Mouse (Mus musculus) layer of hippocampus, adult 9-10 months (tissue): ENCODE results near the gene Gm44579.

Experiments used
- DNase-seq: peaks from one replicate; pipeline ENCODE4 v3.0.0; 2022; ENCODE audit warnings: low spot score

Gm44579 gene

DNA sequence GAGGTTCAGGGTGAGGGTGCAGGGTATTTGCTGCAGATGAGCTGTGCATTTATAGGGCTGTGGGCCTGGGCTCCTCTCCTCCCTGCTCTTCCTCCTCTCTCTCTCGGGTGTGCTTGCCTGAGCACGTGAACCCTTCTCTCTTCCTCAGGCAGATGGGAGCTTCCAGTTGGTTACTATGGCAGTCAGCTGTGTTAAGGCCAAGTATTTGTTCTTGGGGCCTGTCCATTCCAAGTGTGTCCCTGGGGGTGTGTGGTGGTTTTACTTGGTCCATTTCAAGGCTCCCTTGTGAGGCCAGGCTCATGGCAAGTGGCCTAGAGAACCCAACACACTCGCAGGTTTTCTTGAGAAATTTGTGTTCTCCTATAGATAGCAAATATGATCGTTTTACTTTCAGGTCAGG lies at the start of gene Gm44579, which contains the start of gene Olfr287:
Gm44579 (minus strand) TSS at position 101 of the 400 bp plus-strand sequence.
Olfr287 (minus strand) TSS at position 180 of the 400 bp plus-strand sequence.
- no peak for DNase-seq

DNA sequence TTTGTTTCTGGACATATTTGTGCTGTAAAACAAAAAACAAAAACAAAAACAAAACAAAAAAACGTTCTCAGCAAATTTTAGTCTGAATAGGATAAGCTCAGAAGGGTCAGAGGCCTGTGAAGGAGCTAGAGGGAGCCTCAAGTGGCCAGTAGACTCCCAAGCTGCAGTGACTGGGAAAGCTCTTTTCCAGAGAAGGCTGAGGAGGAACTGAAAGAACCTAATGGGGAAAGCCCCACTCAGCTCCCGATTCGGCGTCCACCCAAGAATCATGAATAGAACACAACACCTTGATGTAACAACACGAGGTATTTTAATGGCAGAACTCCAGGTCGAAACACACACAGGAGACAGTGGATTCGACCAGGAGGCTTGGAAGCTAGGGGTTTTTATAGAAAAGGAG lies 37.0 kb upstream of the Gm44579 start:
- no peak for DNase-seq

DNA sequence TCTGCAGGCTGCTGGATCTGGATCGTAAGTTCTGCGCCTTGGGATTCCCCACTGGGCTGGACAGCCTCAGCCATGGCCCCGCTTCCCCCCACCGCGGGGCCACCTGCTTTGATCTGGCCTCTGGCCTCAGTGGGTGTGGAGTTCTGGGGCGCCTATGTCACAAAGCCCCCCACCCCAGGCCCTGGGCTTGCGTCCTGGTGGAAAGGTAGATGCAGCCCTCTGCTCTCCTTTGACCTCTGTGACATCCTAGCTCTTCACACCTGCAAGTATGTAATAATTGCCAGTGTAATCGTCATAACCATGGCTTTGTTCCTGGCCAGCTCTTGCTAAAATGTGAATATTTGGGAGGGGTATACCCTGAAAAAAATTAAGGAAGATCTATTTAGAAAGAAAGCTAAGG lies 36.4 kb upstream of the Gm44579 start, which contains the start of gene H1fnt:
H1fnt (minus strand) TSS at position 101 of the 400 bp plus-strand sequence.
- DNase-seq = no peak

DNA sequence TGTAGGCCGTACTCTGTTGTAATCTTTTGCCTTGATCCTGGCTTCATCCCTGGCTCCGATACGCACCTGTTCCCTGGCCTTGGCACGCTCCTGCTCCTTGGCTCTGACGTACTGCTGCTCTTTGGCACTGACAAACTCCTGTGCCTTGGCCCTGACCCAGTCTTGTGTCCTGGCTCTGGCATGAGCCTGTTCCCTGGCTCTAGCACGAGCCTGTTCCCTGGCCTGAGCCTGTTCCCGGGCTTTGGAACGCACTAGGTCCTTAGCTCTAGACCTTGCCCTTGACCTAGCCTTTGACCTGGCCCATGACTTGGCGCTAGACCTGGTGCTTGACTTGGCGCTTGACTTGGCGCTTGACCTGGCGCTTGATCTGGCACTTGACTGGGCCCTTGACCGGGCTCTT lies 35.5 kb upstream of the Gm44579 start:
- no peak for DNase-seq

DNA sequence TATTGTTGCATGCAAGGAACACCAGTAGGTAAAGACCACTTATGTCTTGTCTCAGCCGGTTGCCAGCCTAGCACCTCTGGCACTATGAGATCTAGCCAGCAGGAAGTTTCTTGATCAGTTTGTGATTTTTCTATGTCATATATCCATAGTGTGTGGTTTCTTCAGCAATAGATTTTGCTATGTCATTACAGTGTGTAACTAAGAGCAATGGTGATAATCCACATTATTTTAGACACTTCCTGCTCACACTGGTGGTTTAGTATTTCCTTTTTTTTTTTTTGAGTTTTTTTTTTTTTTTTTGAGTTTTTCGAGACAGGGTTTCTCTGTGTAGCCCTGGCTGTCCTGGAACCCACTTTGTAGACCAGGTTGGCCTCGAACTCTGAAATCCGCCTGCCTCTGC lies 14.7 kb upstream of the Gm44579 start:
- no peak for DNase-seq

DNA sequence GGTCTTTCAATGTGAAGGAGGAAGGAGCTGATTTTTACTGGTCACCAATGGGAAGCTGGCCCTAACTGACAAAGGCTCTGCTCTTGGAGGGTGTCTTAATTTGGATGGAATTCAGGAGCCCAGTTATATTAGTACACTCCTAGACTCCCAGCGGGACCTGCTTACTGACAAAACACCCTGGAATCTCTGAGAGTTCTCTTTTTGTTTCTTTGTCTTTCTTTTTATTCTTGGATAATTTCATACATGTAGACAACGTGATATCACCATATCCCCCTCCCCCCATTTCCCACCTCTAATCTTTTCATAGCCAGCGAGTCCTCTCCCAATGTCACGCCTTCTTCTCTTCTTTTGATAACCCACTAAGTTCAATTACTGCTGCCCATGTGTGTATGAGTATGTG lies 13.6 kb upstream of the Gm44579 start, which contains the start of gene Olfr286:
Olfr286 (minus strand) TSS at position 101 of the 400 bp plus-strand sequence.
- no peak for DNase-seq

DNA sequence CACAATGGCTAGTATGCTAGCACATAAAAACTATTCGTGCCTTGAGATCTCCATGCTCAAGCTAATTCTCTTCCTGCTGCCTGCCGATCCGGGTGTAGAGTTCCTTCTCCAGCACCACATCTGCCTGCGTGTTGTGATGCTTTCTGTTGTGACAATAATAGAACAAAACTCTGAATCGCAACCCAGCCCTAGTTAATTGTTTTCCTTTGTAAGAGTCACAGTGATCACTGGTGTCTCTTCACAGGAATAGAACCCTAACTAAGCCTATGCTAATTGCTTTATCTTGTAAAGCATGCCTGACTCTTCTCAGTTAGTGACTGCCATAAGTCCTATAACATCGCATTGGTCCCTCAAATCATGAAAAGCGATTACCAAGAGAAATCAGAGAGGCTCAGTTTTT lies 5.3 kb upstream of the Gm44579 start:
- no peak for DNase-seq

DNA sequence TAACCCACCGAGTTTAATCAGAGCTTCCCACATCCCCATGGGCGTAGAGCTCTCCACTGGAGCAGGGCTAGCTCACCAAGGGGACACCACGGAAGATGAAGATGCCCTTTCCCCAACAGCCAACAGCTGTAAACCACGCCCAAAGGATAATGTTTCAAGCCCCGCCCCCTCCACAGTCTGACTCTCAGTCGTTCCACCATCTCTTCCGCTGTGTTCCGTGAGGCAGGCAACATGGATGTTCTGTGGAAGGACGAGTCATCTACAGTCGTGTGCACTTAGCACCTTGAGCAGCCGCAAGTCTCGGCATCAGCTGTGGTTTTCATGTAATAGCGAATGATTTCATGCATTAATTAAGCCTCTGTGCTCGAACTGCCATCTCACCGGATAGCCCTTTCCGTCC lies 4.8 kb upstream of the Gm44579 start:
- no peak for DNase-seq

DNA sequence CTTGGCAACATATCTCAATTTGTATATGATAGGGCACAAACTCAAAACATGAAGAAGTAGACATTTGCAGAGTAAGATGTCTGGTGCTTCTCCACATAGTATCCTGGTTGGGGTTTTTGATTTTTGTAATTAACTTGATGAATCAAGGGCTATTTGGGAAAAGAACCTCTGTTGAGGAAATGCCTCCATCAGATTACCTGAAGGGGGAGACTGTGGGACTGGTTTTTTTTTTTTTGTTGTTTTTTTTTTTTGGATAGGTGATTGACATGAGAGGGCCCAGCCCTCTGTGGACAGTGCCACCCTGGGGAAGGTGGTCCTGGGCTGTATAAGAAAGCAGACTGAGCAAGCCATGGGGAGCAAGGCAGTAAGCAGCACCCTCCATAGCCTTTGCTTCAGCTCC lies 1.6 kb upstream of the Gm44579 start:
- DNase-seq = no peak

DNA sequence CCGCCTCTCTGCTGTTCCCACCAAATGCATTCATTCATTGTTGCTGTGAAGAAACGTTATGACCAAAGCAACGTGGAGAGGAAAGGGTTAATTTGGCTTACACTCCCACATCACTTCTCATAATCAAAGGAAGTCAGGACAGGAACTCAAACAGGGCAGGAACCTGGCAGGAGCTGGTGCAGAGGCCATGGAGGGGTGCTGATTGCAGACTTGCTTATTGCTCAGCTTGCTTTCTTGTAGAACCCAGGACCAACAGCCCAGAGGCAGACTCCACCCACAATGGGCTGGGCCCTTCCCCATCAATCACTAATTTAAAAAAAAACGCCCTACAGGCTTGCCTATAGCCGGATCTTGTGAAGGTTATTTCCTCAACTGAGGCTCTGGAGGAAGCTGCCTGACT lies 6.6 kb downstream of the Gm44579 start:
- no peak for DNase-seq

DNA sequence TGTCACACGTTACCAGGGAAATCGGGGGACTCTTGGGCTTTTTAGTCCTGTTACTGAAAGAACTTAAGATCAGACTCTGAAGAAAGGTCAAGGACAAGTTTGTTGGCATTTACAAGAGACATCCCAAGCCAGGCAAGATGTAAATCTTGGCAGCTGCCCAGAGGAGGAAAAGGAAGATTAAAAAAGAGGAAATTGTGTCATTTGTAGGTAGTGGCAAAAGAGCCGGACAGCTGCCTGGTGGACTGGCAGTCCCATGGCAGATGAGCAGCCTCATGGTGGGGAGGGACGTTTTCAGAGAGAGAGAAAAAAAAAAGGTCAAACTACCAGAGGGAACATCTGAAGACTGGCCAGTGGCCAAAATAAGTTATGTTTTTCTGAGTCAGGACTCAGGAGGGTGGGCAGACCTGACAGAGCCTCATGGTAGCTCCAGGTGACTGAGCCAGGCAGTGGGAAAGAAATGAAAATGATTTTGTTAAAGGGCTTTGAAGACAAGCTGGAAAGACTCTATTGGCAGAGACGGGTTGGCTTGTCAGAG lies 7.4 kb downstream of the Gm44579 start:
- DNase-seq = no peak

DNA sequence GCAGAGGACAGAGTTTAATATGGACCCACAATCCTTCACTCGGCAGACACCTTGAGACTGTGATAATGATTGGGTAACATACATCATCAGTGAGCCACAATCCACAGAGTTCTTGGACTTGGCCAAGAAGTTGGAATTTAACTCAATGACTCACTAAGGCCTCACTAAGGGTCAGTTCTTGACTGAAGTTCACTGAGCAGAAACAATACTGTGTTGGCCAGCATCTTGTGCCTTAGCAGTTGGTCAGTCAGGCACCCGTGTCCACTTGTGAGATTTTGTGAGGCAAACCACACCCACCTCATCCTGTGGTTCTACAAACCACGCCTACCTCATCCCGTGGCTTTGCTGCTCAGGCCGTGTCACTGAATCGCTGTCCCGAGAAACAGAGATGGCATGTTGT lies 11.1 kb downstream of the Gm44579 start:
- DNase-seq = no peak

DNA sequence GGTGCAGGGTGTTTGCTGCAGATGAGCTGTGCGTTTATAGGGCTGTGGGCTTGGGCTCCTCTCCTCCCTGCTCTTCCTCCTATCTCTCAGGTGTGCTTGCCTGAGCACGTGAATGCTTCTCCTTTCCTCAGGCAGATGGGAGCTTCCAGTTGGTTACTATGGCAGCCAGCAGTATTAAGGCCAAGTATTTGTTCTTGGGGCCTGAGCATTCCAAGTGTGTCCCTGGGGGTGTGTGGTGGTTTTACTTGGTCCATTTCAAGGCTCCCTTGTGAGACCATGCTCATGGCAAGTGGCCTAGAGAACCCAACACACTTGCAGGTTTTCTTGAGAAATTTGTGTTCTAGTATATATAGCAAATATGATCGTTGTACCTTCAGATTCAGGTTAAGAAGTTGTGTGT lies 25.3 kb downstream of the Gm44579 start, which contains the start of gene Olfr288:
Olfr288 (minus strand) TSS at position 101 of the 400 bp plus-strand sequence.
- DNase-seq = no peak

DNA sequence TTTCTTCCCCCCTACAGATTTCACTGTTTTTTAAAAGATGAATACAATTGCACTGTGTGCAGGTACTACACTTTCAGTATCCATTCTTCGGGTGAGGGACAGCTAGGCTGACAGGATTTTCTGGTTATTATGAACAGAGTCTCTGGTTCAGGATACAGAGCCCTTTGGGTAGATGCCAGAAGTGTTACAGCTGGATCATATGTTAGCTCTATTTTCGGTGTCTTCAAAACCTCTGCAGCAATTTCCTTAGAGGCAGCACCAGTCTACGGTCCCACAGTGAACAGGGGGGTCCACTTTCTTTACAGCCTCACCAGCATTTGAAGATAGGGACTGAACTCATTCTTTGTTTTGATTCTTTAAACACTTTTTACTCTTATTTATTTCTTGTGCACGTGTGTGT lies 36.3 kb downstream of the Gm44579 start:
- DNase-seq = no peak

DNA sequence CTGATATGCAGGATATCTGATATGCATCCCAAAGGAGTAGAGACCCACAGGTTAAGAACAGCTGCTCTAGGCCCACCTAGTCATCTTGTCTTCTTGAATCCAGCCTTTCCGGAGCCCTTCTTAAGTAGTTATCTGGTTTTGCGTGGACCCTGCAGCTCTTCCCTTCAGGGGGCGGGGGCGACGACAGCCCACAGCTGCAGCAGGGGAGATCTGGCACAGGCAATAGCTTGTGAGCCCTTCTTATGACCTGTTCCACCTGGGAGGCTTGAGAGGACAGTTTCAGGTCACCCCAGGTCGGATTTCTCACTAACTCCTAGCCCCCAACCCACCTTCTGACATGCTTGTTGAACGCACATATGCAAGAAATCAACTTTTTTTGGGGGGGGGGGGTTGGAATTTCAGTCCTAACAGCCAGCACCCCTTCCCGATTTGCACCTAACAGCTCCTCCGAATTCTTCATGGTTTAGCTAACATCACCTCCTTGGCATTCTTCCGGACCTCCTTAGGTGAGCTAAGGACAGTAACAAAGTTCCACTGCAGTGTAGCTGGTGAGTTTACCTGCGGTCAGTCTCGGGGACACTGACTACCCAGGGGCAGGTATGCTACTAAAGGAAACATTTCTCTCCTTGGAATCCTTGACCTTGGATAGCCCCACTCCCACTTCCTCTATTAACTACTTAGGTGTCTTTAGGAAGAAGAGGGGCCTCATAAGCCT lies 38.8 kb downstream of the Gm44579 start:
- DNase-seq = no peak

DNA sequence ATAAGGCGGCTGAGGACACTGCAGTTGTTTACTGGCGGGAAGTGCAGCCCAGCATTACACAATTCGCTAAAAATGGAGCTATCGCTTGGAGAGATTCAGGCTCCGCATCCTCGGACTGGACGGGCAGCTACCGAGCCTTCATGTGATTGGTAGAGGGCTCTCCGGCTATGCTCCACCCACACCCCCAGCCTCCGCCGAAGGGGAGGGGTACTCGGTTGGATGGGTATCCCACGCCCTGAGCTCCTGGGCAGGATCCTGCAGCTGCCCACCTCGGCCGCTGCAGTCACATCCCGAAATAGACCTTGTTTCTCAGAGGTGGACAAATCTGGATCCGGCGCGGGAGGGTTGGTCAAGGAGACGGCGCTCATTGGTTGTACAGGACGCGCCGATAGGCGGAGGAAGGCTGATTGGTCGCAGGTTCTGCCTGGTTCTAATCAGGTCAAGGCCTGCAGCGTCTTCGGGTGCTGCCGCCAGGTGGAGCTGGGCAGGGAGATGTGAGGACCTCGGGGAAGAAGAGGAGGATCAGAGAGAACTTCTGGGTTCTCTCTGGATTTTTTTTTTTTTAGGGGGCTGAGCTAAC lies 39.6 kb downstream of the Gm44579 start:
- DNase-seq = peak; percentile 88

DNA sequence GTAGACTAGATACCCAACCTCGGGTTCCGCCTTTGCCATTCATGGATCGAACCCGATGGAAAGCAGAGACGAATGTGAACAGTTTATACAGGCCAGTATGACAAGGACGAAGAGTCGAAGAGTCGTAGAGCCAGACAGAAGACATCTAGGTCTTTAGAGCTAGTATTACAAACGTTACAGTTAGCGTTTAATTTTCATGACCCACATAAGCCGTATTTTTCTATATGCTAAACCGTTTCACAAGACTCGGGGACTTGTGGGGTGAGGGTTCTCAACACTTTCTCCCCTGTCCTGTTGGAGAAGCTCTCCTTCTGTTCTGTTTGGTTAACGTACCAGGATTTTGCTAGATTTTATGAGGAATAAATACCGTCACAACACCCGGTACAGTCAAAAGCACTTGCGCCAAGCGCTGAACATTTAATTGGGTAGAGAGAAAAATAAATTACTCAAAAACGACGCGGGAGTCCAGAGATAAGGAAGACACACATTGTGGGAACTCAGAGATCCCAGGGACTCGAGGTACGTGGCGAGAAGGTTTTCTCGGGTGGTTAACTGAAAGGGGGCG lies 40.1 kb downstream of the Gm44579 start:
- DNase-seq = no peak

DNA sequence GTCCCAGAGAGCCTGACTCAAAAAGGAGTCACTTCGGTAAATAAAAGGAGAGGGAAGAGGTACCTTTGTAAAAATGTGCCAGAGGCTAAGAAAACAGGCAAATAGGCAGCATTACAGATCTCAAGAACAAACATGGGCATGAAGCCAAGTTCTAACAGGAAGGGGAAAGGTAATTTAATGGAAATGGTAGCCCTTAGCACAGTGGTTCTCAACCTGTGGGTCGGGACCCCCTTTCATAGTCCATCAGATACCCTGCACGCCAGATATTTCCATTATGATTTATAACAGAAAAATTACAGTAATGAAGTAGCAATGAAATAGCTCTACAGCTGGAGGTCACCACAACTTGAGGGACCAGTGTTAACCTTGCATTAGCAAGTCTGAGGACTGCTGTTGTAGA lies 43.5 kb downstream of the Gm44579 start:
- no peak for DNase-seq

DNA sequence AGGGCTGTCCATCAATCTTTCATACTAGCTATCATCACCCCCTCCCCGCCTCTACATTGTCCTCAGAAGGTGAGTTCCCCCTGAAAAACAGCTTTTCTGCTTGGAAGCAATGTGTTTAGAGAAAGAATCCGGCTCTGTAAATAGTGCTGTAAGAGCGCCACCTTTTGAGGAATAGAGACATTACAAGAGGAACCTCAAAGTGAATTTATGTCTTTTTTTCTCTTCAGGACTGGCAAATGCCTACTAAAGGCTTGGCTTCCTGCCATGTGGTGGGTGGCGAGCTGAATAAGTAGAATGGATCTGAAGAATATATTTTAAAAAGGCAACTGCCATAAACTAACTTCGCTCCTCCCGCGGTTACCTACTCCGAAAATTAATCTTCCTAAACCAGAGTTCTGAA lies 47.0 kb downstream of the Gm44579 start:
- peak; percentile 81 for DNase-seq

DNA sequence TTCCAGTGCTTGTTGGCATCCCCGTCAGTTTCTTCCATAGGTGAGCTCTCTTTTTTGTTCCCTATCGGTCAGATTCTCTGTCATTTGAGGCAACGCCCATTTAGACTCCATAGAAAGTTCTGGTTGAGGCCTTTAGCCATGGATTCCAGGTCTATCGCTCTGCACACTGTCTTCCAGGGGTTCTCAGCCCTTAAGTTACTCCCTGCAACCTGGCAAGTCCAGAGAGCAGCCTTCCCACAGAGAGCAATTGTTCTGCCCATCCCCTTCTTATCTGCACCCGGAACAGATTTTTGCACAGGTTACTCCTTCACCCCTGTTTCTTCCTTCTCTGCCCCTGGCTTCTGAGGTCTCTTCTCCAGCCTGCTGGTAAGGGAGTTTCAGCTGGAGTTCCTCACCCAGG lies 48.7 kb downstream of the Gm44579 start:
- no peak for DNase-seq

DNA sequence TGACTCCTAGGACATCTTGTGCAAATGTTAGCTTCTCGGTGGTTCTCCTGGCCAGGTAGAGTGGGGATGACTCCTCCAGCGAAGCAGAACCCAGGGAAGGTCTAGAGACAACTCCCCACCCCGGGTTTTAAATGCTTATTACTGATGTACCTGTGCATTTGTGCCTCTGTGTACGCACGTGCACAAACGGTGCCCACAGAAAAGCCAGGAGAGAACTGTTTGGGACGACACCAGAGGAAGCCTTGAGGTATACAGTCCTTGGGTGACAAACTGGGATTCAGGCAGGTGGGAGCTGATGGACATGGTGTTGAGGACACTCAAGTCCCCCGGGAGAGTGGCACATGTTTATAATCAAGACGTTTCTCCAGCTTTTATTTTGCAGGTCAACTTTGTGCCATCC lies 49.9 kb downstream of the Gm44579 start:
- DNase-seq = no peak

DNA sequence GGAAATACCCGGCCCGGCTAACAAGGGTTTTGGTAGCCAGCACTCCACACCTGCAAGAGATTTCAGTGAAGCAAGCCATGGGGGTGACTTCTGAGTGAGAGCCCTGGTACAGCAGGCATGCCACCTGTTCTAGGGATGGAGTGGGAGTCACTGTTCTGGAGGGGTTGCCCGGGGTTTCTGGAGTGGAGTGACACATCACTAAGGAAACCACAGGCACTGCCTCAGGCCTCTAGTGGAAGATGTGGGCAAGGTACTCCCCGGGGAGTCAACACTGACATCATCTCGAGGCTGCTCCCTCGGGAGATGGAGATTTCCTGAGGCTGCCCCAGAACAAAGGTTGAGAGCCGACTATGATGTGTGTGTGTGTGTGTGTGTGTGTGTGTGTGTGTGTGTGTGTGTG lies 50.4 kb downstream of the Gm44579 start:
- no peak for DNase-seq

DNA sequence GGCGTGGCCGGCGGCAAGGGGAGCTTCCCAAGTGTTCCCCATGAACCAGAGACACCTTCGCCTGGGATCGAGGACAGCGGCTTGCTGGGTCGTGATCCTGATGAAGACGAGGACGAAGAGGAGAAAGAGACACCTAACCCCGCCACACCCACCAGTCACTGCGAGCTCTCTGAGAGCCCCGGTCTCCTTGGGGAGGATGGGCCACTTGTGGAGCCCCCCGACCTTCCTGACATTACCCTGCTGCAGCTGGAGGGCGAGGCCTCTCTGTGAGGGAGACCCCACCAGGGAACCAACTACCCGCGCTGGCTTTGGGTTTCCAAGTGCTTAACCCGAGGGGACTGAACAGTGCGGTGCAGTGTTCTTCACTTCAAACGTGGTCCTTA lies 52.2 kb downstream of the Gm44579 start:
- no peak for DNase-seq
